Mouse (Mus musculus): ENCODE measurements around the gene Naa11. TPM values are rescaled to one million over a fixed set of nuclear protein-coding genes. Genes with fewer than 3 reads are reported as not detected.

The Naa11 gene
- polyA plus RNA-seq, 1 experiment from 2014 or later: not detected

DNA sequence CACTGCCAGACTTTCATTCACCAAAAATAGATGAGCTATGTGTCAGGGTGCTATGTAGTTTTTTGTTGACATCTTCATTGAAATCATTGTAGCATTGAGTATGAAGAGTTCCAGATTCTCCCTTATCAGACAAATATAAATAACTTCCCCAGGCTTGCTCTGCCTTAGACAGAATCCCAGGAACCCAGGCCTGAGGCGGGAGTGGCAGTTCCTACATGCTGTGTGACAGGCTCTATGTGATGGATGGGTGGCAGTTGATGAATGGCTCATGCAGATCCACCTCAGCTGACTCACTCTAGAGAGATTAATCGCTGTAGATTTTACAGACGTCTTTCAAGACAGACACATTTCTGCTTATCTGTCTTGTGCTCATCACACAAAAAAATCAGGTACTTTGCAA lies 57.4 kb downstream of the Naa11 start:
- Histone ChIP-seq H3K27ac (no peak overlapping the region), H3K9me3 (replicated peaks) (no peaks in the 10 kb centered on the region), H3K9ac (no peak overlapping the region), H3K27me3 (replicated peaks) (no peaks in the 10 kb centered on the region), H3K4me2 (no peak overlapping the region), H3K4me1 (no peaks in the 10 kb centered on the region), H3K4me3 (no peak overlapping the region), H3K36me3 (no peaks in the 10 kb centered on the region)
- WGBS (ENCODE audit: insufficient replicate concordance): 44% methylated on average over 3 of the region's 3 CpGs
- ATAC-seq: no peak

Other genes starting within 250 kb of the Naa11 start
- gene Gk2, start 64.6 kb upstream of the Naa11 start, polyA plus RNA-seq (2016; fragmentation: Nextera tagmentation; extraction: Ambion mirVana): not detected in 2 replicates